Mouse (Mus musculus) megakaryocyte-erythroid progenitor cell, adult 5-6 weeks (primary cell): Measurements from ENCODE around the gene Kif3a. TPM values are rescaled to one million over a fixed set of nuclear protein-coding genes. Genes with fewer than 3 reads are reported as not detected.

Source experiments
- ATAC-seq: replicated peaks from 2 replicates; pipeline ENCODE4 v1.8.0; 2016; ENCODE audit warnings: mild to moderate bottlenecking, inconsistent platforms; ENCODE audit not compliant: severe bottlenecking, poor library complexity, low FRiP score, low TSS enrichment
- total RNA-seq, 2 experiments: library from RNA; stranded (forward) in 1 of 2; stranded (reverse) in 1 of 2; fragments of 200-1000, 215-1000 nt in 1 of 2; fragments of >200 nt in 1 of 2; fragmentation: Nextera tagmentation in 1 of 2; gene quantifications; 2 replicates each; pipeline ENCODE4 v1.2.3; 2014 to 2017

Gene Kif3a
- total RNA-seq, 2 experiments from 2014 or later = 14.4 to 21.9 TPM

DNA sequence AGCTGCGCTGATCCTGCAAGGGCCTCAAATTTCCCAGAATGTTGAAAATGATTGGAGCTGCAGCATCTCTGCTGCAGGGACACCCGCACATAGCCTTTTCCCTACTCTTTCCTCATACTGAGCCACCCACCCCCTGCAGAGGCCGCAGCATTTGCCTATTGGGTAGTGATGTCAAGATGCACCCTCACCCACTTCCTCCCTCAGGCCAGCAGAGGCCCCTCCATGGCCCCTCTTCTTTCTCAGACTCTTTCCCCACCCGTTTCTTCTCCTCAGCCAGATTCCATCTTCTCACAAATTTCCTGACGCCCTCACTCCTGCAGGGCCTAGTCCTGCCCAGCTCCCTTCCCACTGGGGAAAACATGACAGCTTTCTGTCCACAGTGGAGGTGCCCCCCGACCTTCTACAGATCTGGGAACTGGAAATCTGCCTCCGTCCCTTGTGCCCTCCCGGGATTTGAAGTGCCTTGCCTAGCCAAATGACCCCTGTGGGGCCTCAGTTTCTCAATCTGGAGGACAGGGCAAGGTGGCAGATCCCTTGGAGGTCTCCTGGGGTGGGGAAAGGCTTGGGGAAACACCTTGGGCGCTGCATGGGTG lies 68.5 kb downstream of the Kif3a start:
- ATAC-seq = no peak

GRCm38 (mm10) chr11:53636183-53636646 lies 69.0 kb downstream of the Kif3a start:
- ATAC-seq = no peak

DNA sequence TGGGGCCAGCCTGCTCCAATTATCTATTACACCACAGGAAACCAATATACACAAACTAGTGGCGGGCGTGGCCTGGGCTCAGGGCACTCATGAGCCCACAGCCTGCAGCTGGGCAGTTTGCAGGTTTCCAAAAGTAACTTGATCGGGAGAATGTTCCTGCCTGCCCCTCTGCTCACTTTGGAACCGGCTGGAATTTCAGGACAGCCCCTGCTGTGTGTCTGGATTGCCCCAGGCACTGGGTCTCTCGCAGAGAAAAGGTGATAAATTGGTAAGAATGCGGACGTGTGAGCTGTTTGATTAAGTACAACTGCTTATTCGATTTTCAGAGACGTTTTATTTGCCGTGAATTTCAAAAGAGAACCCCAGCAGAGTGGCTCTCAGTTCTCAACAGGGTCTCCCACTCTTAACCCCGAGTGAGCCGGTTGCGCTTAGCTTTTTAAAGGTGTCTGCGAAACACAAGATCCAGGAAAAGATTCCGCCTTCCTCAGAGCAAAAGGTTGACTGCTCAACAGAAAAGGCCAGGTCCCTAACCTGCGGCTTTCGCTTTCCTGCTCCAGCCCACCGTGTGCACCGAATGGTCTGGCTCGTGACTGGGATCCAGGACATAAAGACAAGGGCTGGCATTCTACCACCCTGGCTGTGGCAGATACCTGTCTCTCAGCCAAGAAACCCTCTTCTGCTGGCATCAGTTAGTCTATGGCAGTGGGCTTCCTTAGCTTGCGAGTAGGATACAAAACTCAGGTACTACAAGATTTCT lies 70.0 kb downstream of the Kif3a start:
- ATAC-seq = no peak

GRCm38 (mm10) chr11:53637803-53638260 lies 70.7 kb downstream of the Kif3a start:
- no peak for ATAC-seq

DNA sequence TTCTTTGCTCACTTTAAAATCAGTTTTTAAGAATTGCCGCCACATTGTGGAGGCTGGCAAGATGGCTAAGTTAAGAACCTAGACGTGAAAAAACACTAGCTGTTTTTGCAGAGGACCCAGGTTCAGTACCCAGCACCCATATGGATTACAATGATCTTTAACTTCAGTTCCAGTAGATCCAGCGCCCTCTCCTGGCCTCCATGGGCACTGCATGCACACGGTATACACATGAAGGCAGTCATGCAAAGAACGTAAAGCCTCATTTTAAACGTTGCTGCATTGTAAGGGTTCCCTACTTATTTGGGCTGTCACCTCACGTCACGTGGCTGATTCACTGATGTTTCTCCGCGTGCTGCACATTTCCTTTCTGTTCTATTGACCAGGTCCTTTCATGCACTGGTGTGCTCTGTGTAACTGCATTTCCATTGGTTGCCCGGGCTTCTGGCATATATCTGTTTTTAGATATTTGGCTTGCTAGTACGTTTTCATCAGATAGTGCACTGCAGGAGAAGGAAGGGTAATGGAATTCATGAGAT lies 75.6 kb downstream of the Kif3a start:
- no peak for ATAC-seq

DNA sequence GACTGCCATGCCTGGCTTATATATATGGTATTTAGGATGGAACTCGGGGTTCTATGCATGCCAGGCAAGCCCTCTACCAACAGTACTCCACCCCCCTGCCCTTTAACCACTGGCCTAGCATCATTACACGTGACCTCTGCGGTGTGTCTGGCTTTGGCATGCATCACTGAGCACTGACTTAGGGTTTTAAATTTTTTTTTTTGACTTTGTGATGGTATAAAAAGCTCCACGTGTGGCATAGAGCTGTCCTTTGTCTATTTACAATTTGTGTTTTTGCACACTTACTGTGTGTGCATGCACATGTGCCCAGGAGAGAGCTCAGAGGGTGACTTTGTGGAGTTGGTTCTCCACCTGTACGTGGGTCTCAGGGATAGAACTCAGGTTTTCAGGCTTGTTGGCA lies 76.8 kb downstream of the Kif3a start:
- ATAC-seq = no peak

DNA sequence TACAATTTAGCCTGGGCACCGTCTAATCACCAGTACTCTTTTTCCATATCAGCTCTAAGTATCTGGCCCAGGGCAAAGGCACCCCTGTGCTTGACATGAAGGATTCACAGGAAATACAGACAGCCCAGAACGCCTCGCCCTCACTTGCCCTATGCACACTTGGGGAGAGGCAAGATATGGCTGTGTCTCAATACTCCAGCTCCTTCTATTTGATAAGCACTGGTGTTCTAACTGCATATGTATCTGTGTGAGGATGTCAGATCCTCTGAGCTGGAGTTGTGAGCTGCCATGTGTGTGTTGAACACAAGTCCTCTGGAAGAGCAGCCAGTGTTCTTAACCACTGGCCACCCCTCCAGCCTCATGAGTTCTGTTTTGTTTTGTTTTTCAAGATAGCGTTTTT lies 84.3 kb downstream of the Kif3a start:
- ATAC-seq = peak; percentile 59; the same call in 1 of the 2 replicates

Other genes with a start within 250 kb of the Kif3a start
- 14.9 and 27.5 TPM in 2 replicates for gene Zcchc10, start 242.7 kb upstream of the Kif3a start, total RNA-seq (2014; fragmentation: Nextera tagmentation)
- gene Zcchc10, start 242.7 kb upstream of the Kif3a start, total RNA-seq (2017) = 3.8 and 8.7 TPM in 2 replicates
- 55.8 and 78.3 TPM in 2 replicates for gene Aff4, start 216.5 kb upstream of the Kif3a start, total RNA-seq (2014; fragmentation: Nextera tagmentation)
- 39.1 and 45.0 TPM in 2 replicates for gene Aff4, start 216.5 kb upstream of the Kif3a start, total RNA-seq (2017)
- 2.6 TPM in 1 of 2 replicates, not detected in the other for gene Leap2, start 144.2 kb upstream of the Kif3a start, total RNA-seq (2014; fragmentation: Nextera tagmentation)
- not detected in 2 replicates for gene Leap2, start 144.2 kb upstream of the Kif3a start, total RNA-seq (2017)
- 289 and 326 TPM in 2 replicates for gene Uqcrq, start 136.5 kb upstream of the Kif3a start, total RNA-seq (2014; fragmentation: Nextera tagmentation)
- gene Uqcrq, start 136.5 kb upstream of the Kif3a start, total RNA-seq (2017) = 30.9 and 67.9 TPM in 2 replicates
- gene Gdf9, start 136.4 kb upstream of the Kif3a start, total RNA-seq (2014; fragmentation: Nextera tagmentation) = 0.24 and 0.32 TPM in 2 replicates
- gene Gdf9, start 136.4 kb upstream of the Kif3a start, total RNA-seq (2017) = 0.42 and 0.80 TPM in 2 replicates
- gene Gm10447, start 110.3 kb upstream of the Kif3a start, total RNA-seq (2014; fragmentation: Nextera tagmentation) = not detected in 2 replicates
- gene Gm10447, start 110.3 kb upstream of the Kif3a start, total RNA-seq (2017) = not detected in 2 replicates
- gene Shroom1, start 110.2 kb upstream of the Kif3a start, total RNA-seq (2014; fragmentation: Nextera tagmentation) = not detected in 2 replicates
- gene Shroom1, start 110.2 kb upstream of the Kif3a start, total RNA-seq (2017) = not detected in 2 replicates
- not detected in 2 replicates for gene Gm9837, start 96.9 kb upstream of the Kif3a start, total RNA-seq (2014; fragmentation: Nextera tagmentation)
- not detected in 2 replicates for gene Gm9837, start 96.9 kb upstream of the Kif3a start, total RNA-seq (2017)
- gene Gm9945, start 87.2 kb upstream of the Kif3a start, total RNA-seq (2014; fragmentation: Nextera tagmentation) = not detected in 2 replicates
- not detected in 2 replicates for gene Gm9945, start 87.2 kb upstream of the Kif3a start, total RNA-seq (2017)
- gene Sowaha, start 87.1 kb upstream of the Kif3a start, total RNA-seq (2014; fragmentation: Nextera tagmentation) = 3.9 and 7.0 TPM in 2 replicates
- 3.7 and 4.7 TPM in 2 replicates for gene Sowaha, start 87.1 kb upstream of the Kif3a start, total RNA-seq (2017)
- 229 and 247 TPM in 2 replicates for gene Sept8, start 48.1 kb upstream of the Kif3a start, total RNA-seq (2014; fragmentation: Nextera tagmentation)
- 135 and 175 TPM in 2 replicates for gene Sept8, start 48.1 kb upstream of the Kif3a start, total RNA-seq (2017)
- gene Il4, start 51.3 kb downstream of the Kif3a start, total RNA-seq (2014; fragmentation: Nextera tagmentation) = not detected in 2 replicates
- 3.5 and 5.0 TPM in 2 replicates for gene Il4, start 51.3 kb downstream of the Kif3a start, total RNA-seq (2017)
- not detected in 2 replicates for gene Il13, start 67.3 kb downstream of the Kif3a start, total RNA-seq (2014; fragmentation: Nextera tagmentation)
- gene Il13, start 67.3 kb downstream of the Kif3a start, total RNA-seq (2017) = not detected in 2 replicates
- gene Rad50, start 139.9 kb downstream of the Kif3a start, total RNA-seq (2014; fragmentation: Nextera tagmentation) = 53.6 and 58.6 TPM in 2 replicates
- 91.4 and 110 TPM in 2 replicates for gene Rad50, start 139.9 kb downstream of the Kif3a start, total RNA-seq (2017)
- gene Il5, start 153.4 kb downstream of the Kif3a start, total RNA-seq (2014; fragmentation: Nextera tagmentation) = not detected in 2 replicates
- not detected in 2 replicates for gene Il5, start 153.4 kb downstream of the Kif3a start, total RNA-seq (2017)
- gene Irf1, start 202.6 kb downstream of the Kif3a start, total RNA-seq (2014; fragmentation: Nextera tagmentation) = 3.1 and 4.4 TPM in 2 replicates
- 39.2 and 50.6 TPM in 2 replicates for gene Irf1, start 202.6 kb downstream of the Kif3a start, total RNA-seq (2017)
- not detected in 2 replicates for gene Gm17334, start 205.8 kb downstream of the Kif3a start, total RNA-seq (2014; fragmentation: Nextera tagmentation)
- gene Gm17334, start 205.8 kb downstream of the Kif3a start, total RNA-seq (2017) = 0.89 TPM in 1 of 2 replicates, not detected in the other